Mouse (Mus musculus): ENCODE data around the gene Dnaja3.

Dnaja3 gene

GRCm38 (mm10) chr16:4642190-4642589, 2.4 kb downstream of the Dnaja3 start:
- peak; percentile 50 to 68 for DNase-seq (ENCODE audit: low spot score in 2 of 2)

- no peak for DNase-seq (ENCODE audit: low spot score in 2 of 2)
Observed at GRCm38 (mm10) chr16:4642937-4643336, 3.1 kb downstream of the Dnaja3 start.

GRCm38 (mm10) chr16:4643670-4644419, 4.1 kb downstream of the Dnaja3 start:
- peak; percentile 60 to 82 for DNase-seq (ENCODE audit: low spot score in 2 of 2)

GRCm38 (mm10) chr16:4645867-4646266, 6.1 kb downstream of the Dnaja3 start:
- no peak for DNase-seq (ENCODE audit: low spot score in 2 of 2)

GRCm38 (mm10) chr16:4646831-4647230, 7.0 kb downstream of the Dnaja3 start:
- DNase-seq (ENCODE audit: low spot score in 2 of 2), result no peak

GRCm38 (mm10) chr16:4647651-4648141, 7.9 kb downstream of the Dnaja3 start:
- DNase-seq (ENCODE audit: low spot score in 2 of 2), result no peak

GRCm38 (mm10) chr16:4648416-4649023, 8.7 kb downstream of the Dnaja3 start:
- DNase-seq (ENCODE audit: low spot score in 2 of 2), result no peak

GRCm38 (mm10) chr16:4649211-4649610, 9.4 kb downstream of the Dnaja3 start:
- DNase-seq (ENCODE audit: low spot score in 2 of 2), result no peak

GRCm38 (mm10) chr16:4649692-4650091, 9.9 kb downstream of the Dnaja3 start:
- DNase-seq (ENCODE audit: low spot score in 2 of 2), result no peak

GRCm38 (mm10) chr16:4650161-4650560, 10.4 kb downstream of the Dnaja3 start:
- no peak for DNase-seq (ENCODE audit: low spot score in 2 of 2)

- DNase-seq (ENCODE audit: low spot score in 2 of 2), result no peak
Observed at GRCm38 (mm10) chr16:4651081-4651480, 11.3 kb downstream of the Dnaja3 start.

- DNase-seq (ENCODE audit: low spot score in 2 of 2), result no peak
Observed at GRCm38 (mm10) chr16:4651624-4652023, 11.8 kb downstream of the Dnaja3 start.

- no peak for DNase-seq (ENCODE audit: low spot score in 2 of 2)
Observed at GRCm38 (mm10) chr16:4652707-4653416, 13.1 kb downstream of the Dnaja3 start.

GRCm38 (mm10) chr16:4654706-4655105, 14.9 kb downstream of the Dnaja3 start:
- no peak for DNase-seq (ENCODE audit: low spot score in 2 of 2)

GRCm38 (mm10) chr16:4655251-4655734, 15.5 kb downstream of the Dnaja3 start:
- no peak for DNase-seq (ENCODE audit: low spot score in 2 of 2)

GRCm38 (mm10) chr16:4655764-4656570, 16.2 kb downstream of the Dnaja3 start:
- no peak for DNase-seq (ENCODE audit: low spot score in 2 of 2)

- DNase-seq (ENCODE audit: low spot score in 2 of 2), result no peak
Observed at GRCm38 (mm10) chr16:4656571-4657081, 16.8 kb downstream of the Dnaja3 start.

- DNase-seq (ENCODE audit: low spot score in 2 of 2), result no peak
Observed at GRCm38 (mm10) chr16:4658781-4659245, 19.0 kb downstream of the Dnaja3 start.

GRCm38 (mm10) chr16:4659326-4659725, 19.5 kb downstream of the Dnaja3 start:
- no peak for DNase-seq (ENCODE audit: low spot score in 2 of 2)

GRCm38 (mm10) chr16:4661605-4662004, 21.8 kb downstream of the Dnaja3 start:
- no peak for DNase-seq (ENCODE audit: low spot score in 2 of 2)

GRCm38 (mm10) chr16:4663806-4664205, 24.0 kb downstream of the Dnaja3 start:
- DNase-seq (ENCODE audit: low spot score in 2 of 2), result no peak
